8 mouse cellular contexts compared by ENCODE assay signal in genomic region chr11:30954279-30954725, GRCm38 (mm10). TPM values are rescaled to one million over a fixed set of nuclear protein-coding genes. Genes with fewer than 3 reads are reported as not detected.
A peak's percentile ranks its signal among the peaks of the same experiment; 100 is the strongest.
DNase-seq lines count a peak whose midpoint lies in the region; ATAC-seq lines count a peak whose summit lies in the region.

Gene Erlec1 (minus strand): TSS chr11:30954335.

- no peaks in the 10 kb centered on the region for H3K27me3 ChIP-seq in forebrain, embryonic 14.5 days (replicated peaks; ENCODE audit: control insufficient read depth, insufficient read depth, low read length)
- H3K27me3 ChIP-seq in neural tube, embryonic 15.5 days (replicated peaks) = no peaks in the 10 kb centered on the region

- intact Hi-C loops in heart, postnatal 14 days (cut with DNase I) = no loop called here

- H3K36me3 ChIP-seq in forebrain, embryonic 14.5 days (ENCODE audit: control insufficient read depth, insufficient read depth, low read length) = peaks cover 18% of the 10 kb centered on the region
- peaks cover 29% of the 10 kb centered on the region for H3K36me3 ChIP-seq in neural tube, embryonic 15.5 days

- peak; percentile 99 for ATAC-seq in forebrain, embryonic 14.5 days
- peak; percentile 99 for ATAC-seq in neural tube, embryonic 15.5 days (ENCODE audit: low FRiP score)

- under 1% methylated on average over 40 of the region's 40 CpGs for WGBS in forebrain, embryonic 14.5 days
- under 1% methylated on average over 40 of the region's 40 CpGs for WGBS in neural tube, embryonic 15.5 days

- H3K9ac ChIP-seq in forebrain, embryonic 14.5 days (ENCODE audit: low read length) = peak within 1 kb of the TSS; percentile 85
- H3K9ac ChIP-seq in neural tube, embryonic 15.5 days (replicated peaks) = peak within 1 kb of the TSS; percentile 85

- peaks cover 6% of the 10 kb centered on the region for H3K4me1 ChIP-seq in forebrain, embryonic 14.5 days (ENCODE audit: control insufficient read depth, insufficient read depth, low read length)
- H3K4me1 ChIP-seq in neural tube, embryonic 15.5 days = peaks cover 17% of the 10 kb centered on the region

- H3K4me2 ChIP-seq in forebrain, embryonic 14.5 days (ENCODE audit: low read length) = peak within 1 kb of the TSS; percentile 72
- H3K4me2 ChIP-seq in neural tube, embryonic 15.5 days = peak within 1 kb of the TSS; percentile 83

- peaks cover 3% of the 10 kb centered on the region; the same call in 1 of the 2 replicates for H3K9me3 ChIP-seq in forebrain, embryonic 14.5 days (replicated peaks; ENCODE audit: control insufficient read depth, low read length)
- peaks cover 12% of the 10 kb centered on the region; the same call in 1 of the 2 replicates for H3K9me3 ChIP-seq in neural tube, embryonic 15.5 days (replicated peaks)

- H3K27ac ChIP-seq in forebrain, embryonic 14.5 days (ENCODE audit: low read depth, low read length) = peak within 1 kb of the TSS; percentile 78
- peak within 1 kb of the TSS; percentile 86 for H3K27ac ChIP-seq in neural tube, embryonic 15.5 days (replicated peaks)

- DNase-seq in ES-CJ7 (ENCODE audit: low read depth, low spot score) = peak; percentile 90
- peak; percentile 79 for DNase-seq in cerebellum, adult 11 months
- peak; percentile 96 for DNase-seq in forebrain, embryonic 14.5 days (ENCODE audit: low spot score)
- DNase-seq in heart, postnatal 14 days = peak; percentile 84 to 88
- peak; percentile 86 for DNase-seq in layer of hippocampus, adult 11-12 months (ENCODE audit: low spot score)
- DNase-seq in lung, adult 18-20 months = peak; percentile 86 to 88
- DNase-seq in testis, postnatal 14 days (ENCODE audit: low spot score) = peak; percentile 89

- H3K4me3 ChIP-seq in forebrain, embryonic 14.5 days (ENCODE audit: low read depth, low read length) = peak within 1 kb of the TSS; percentile 68
- peak within 1 kb of the TSS; percentile 89 for H3K4me3 ChIP-seq in neural tube, embryonic 15.5 days (replicated peaks)

RNA-seq across cellular contexts. Expression of gene Erlec1, which starts in this region (rescaled TPM):
- polyA plus RNA-seq in forebrain, embryonic 14.5 days (2014; fragmentation: Nextera tagmentation; extraction: Ambion mirVana) = 7.6 and 10.7 TPM in 2 replicates
- total RNA-seq in heart, postnatal 14 days (2021) = 10 to 100 TPM; 36.4 to 42.0 TPM
- polyA plus RNA-seq in neural tube, embryonic 15.5 days (2015; fragmentation: Nextera tagmentation; extraction: Ambion mirVana) = 11.7 and 12.3 TPM in 2 replicates

Comparison
In these comparisons a context has a peak if more than half of its experiments do, and no peak if none do; other contexts are left out.
1. Peak in every context shown above with its lines: DNase-seq, ATAC-seq, H3K4me3 ChIP-seq and H3K27ac ChIP-seq.